8 mouse cellular contexts compared by ENCODE assay signal in genomic region chr12:106474501-106475165, GRCm38 (mm10).
DNase-seq lines count a peak whose midpoint lies in the region; ATAC-seq and TF ChIP-seq lines count a peak whose summit lies in the region.

No protein-coding gene starts in this region.

- H3K27me3 ChIP-seq in heart, embryonic 15.5 days: peaks cover 59% of the 10 kb centered on the region

- peak overlapping the region; percentile 17; the same call in 1 of the 2 replicates for H3K4me2 ChIP-seq in heart, embryonic 15.5 days

- no peak for TF ChIP-seq CTCF in olfactory bulb, adult 2 months (IDR thresholded peaks at IDR 0.05; ENCODE audit: insufficient read depth, low read depth, low read length)

- intact Hi-C loops in heart, postnatal 14 days (cut with DNase I): no loop called here

- ATAC-seq in heart, embryonic 15.5 days (replicated peaks; ENCODE audit: insufficient number of reproducible peaks, insufficient read depth, low FRiP score, low read depth): no peak

- no peaks in the 10 kb centered on the region for H3K9me3 ChIP-seq in heart, embryonic 15.5 days (replicated peaks)

- DNase-seq in heart, postnatal 14 days: no peak
- peak; percentile 48 for DNase-seq in embryo, embryonic 10.5 days (ENCODE audit: low spot score)
- peak; percentile 36 for DNase-seq in induced T-regulatory cell, adult 2 months (ENCODE audit: low read depth)
- no peak for DNase-seq in adrenal gland, postnatal 25 days
- DNase-seq in lung, postnatal 4 days: no peak
- no peak for DNase-seq in cerebellum, adult 8-10 months

- no peak overlapping the region for H3K27ac ChIP-seq in heart, embryonic 15.5 days
- peak overlapping the region; percentile 22; the same call in 1 of the 2 replicates for H3K27ac ChIP-seq in olfactory bulb, adult 2 months (ENCODE audit: insufficient read depth, low read depth, low read length)

- no peak overlapping the region for H3K9ac ChIP-seq in heart, embryonic 15.5 days

- 11% methylated on average over 24 of the region's 24 CpGs for WGBS in heart, embryonic 15.5 days
- WGBS in olfactory bulb, adult 2 months: 46% methylated on average over 24 of the region's 24 CpGs

- H3K36me3 ChIP-seq in heart, embryonic 15.5 days: no peaks in the 10 kb centered on the region

- no peak for TF ChIP-seq POLR2A in olfactory bulb, adult 2 months (IDR thresholded peaks at IDR 0.05; ENCODE audit: insufficient read depth, low read depth, low read length)

- H3K4me3 ChIP-seq in heart, embryonic 15.5 days: no peak overlapping the region
- no peak overlapping the region for H3K4me3 ChIP-seq in olfactory bulb, adult 2 months (ENCODE audit: insufficient read depth, low read depth, low read length)

- H3K4me1 ChIP-seq in heart, embryonic 15.5 days (replicated peaks): peaks cover 14% of the 10 kb centered on the region
- peaks cover 14% of the 10 kb centered on the region for H3K4me1 ChIP-seq in olfactory bulb, adult 2 months (ENCODE audit: control insufficient read depth, insufficient read depth, low read length)

Comparison
In these comparisons a context has a peak if more than half of its experiments do, and no peak if none do; other contexts are left out.
1. DNase-seq: peak in embryo, embryonic 10.5 days (single experiment) and induced T-regulatory cell, adult 2 months (single experiment); none in heart, postnatal 14 days (0 of 2), adrenal gland, postnatal 25 days (single experiment), lung, postnatal 4 days (0 of 2) and cerebellum, adult 8-10 months (single experiment).